Mouse (Mus musculus): ENCODE data around the gene Vps13d. TPM values are rescaled to one million over a fixed set of nuclear protein-coding genes. Genes with fewer than 3 reads are reported as not detected.

The Vps13d gene
- polyA plus RNA-seq, 1 experiment from 2014 or later, result 7.8 TPM

DNA sequence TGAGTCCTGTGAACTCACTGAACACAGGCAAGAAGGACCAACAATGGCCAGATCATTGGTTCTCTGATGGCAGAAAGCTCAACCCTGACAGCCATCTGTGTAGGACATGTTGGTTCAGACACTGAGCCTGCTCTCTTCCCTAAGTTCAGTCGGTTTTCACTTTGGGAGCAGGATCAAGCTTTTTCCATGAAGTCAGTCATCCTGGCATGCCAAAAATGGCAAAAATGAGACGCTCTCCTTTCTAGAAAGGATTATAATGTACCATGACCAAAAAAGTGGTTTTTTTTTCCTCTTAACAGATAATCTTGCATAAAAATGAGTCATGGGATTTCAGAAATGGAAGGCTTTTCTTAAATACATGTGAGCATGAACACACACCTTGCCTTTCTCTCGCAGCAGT is 183.6 kb downstream of the Vps13d start:
- WGBS, result 77% methylated on average over 3 of the region's 3 CpGs
- Histone ChIP-seq H3K4me1 (0 out of 2 replicates have a peak, but pooled peaks cover 9% of the 10 kb centered on the region), H3K27me3 (replicated peaks) (no peaks in the 10 kb centered on the region), H3K27ac (replicated peaks) (no peak overlapping the region), H3K36me3 (peaks cover 16% of the 10 kb centered on the region), H3K4me3 (replicated peaks) (no peak overlapping the region), H3K4me2 (no peak overlapping the region), H3K9ac (replicated peaks) (no peak overlapping the region), H3K9me3 (replicated peaks) (no peaks in the 10 kb centered on the region)
- no peak for ATAC-seq (ENCODE audit: low FRiP score)

- Histone ChIP-seq H3K9ac (replicated peaks) (no peak overlapping the region), H3K4me3 (replicated peaks) (no peak overlapping the region), H3K4me1 (0 out of 2 replicates have a peak, but pooled peaks cover 9% of the 10 kb centered on the region), H3K4me2 (no peak overlapping the region), H3K27me3 (replicated peaks) (no peaks in the 10 kb centered on the region), H3K27ac (replicated peaks) (peak overlapping the region; percentile 28; the same call in 1 of the 2 replicates), H3K36me3 (peaks cover 7% of the 10 kb centered on the region), H3K9me3 (replicated peaks) (no peaks in the 10 kb centered on the region)
- no peak for ATAC-seq (ENCODE audit: low FRiP score)
- WGBS, result 77% methylated on average over 7 of the region's 7 CpGs
Measured at GRCm38 (mm10) chr4:145009934-145010333, 184.9 kb downstream of the Vps13d start.

DNA sequence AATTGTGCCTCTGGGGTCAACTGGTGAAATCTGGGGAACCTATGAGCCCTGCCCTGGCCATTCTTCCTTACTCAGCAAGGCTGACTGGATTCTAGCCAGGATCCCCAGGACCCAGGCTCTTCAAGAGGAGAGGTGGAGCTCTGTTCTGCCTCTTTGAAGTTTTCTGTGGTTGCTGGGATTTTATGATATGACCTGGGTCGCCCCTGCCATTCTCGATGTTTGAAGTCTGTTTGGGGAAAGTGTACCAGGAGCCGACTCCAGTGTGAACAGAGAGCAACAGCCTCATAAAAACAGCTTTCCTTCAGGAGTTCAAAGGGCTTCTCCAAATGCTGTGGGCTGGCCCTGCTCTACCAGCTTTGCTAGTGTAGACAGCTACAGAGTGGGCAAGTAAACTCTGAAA is 185.4 kb downstream of the Vps13d start:
- Histone ChIP-seq H3K4me3 (replicated peaks) (no peak overlapping the region), H3K4me2 (no peak overlapping the region), H3K9me3 (replicated peaks) (no peaks in the 10 kb centered on the region), H3K4me1 (0 out of 2 replicates have a peak, but pooled peaks cover 9% of the 10 kb centered on the region), H3K27ac (replicated peaks) (peak overlapping the region; percentile 28; the same call in 1 of the 2 replicates), H3K27me3 (replicated peaks) (no peaks in the 10 kb centered on the region), H3K9ac (replicated peaks) (no peak overlapping the region), H3K36me3 (peaks cover 7% of the 10 kb centered on the region)
- ATAC-seq (ENCODE audit: low FRiP score), result no peak
- WGBS, result 5% methylated on average over 3 of the region's 3 CpGs

GRCm38 (mm10) chr4:145005943-145006545 is 188.8 kb downstream of the Vps13d start:
- Histone ChIP-seq H3K27me3 (replicated peaks) (no peaks in the 10 kb centered on the region), H3K4me2 (no peak overlapping the region), H3K9ac (replicated peaks) (no peak overlapping the region), H3K9me3 (replicated peaks) (no peaks in the 10 kb centered on the region), H3K4me1 (0 out of 2 replicates have a peak, but pooled peaks cover 9% of the 10 kb centered on the region), H3K27ac (replicated peaks) (no peak overlapping the region), H3K4me3 (replicated peaks) (no peak overlapping the region), H3K36me3 (peaks cover 7% of the 10 kb centered on the region; the same call in 1 of the 2 replicates)
- no peak for ATAC-seq (ENCODE audit: low FRiP score)
- WGBS, result 98% methylated on average over 4 of the region's 4 CpGs

DNA sequence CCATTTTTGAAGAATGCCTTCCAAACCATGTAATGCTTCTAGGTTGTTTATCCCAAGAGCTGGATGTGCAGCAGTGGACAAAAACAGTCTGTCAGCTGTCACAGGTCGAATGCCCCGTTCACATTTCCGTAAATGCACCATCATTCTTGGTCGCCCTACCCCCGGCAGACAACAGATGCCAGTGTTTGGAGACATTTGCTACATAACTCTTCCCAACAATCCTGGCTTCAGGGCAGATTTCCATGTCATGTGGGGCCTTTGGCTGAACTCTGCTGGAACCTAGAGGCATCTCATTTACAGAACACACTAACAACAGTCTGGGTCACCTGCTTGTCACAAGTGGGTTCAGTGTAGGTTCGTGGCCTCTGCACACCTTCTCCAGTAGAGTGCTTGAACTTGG is 190.6 kb downstream of the Vps13d start:
- no peak overlapping the region for H3K4me2 ChIP-seq
- ATAC-seq (ENCODE audit: low FRiP score), result no peak
- no peak overlapping the region for H3K27ac ChIP-seq (replicated peaks)
- H3K4me1 ChIP-seq, result peaks cover 12% of the 10 kb centered on the region
- no peak overlapping the region for H3K4me3 ChIP-seq (replicated peaks)
- peaks cover 7% of the 10 kb centered on the region; the same call in 1 of the 2 replicates for H3K36me3 ChIP-seq
- no peaks in the 10 kb centered on the region for H3K27me3 ChIP-seq (replicated peaks)
- WGBS, result 47% methylated on average over 6 of the region's 6 CpGs
- H3K9me3 ChIP-seq (replicated peaks), result no peaks in the 10 kb centered on the region
- no peak overlapping the region for H3K9ac ChIP-seq (replicated peaks)

DNA sequence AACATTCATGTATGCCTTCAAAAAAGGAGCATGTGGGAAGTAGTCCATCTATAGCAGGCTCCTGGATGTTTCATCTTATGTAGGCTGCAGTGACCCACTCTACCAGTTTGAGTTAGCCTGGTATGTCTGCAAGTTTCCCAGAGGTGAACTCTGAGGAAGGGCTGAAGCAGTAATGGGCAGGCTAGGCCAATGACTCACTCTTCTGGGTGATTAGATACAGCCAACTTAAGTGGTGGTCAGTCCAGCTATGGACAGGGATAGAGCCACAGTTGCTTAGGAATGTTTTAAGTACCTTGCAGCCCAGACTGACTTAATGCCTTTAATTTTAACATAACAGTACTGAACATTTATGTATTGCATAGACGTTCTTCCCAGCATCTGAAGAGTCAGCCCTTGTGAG is 192.1 kb downstream of the Vps13d start:
- peaks cover 7% of the 10 kb centered on the region; the same call in 1 of the 2 replicates for H3K36me3 ChIP-seq
- no peaks in the 10 kb centered on the region for H3K9me3 ChIP-seq (replicated peaks)
- WGBS, result 98% methylated on average over 1 of the region's 1 CpGs
- H3K4me2 ChIP-seq, result no peak overlapping the region
- no peak overlapping the region for H3K9ac ChIP-seq (replicated peaks)
- peaks cover 20% of the 10 kb centered on the region for H3K4me1 ChIP-seq
- H3K4me3 ChIP-seq (replicated peaks), result no peak overlapping the region
- H3K27me3 ChIP-seq (replicated peaks), result no peaks in the 10 kb centered on the region
- no peak for ATAC-seq (ENCODE audit: low FRiP score)
- H3K27ac ChIP-seq (replicated peaks), result no peak overlapping the region

GRCm38 (mm10) chr4:144999903-145000382 is 194.9 kb downstream of the Vps13d start:
- Histone ChIP-seq H3K4me2 (no peak overlapping the region), H3K4me3 (replicated peaks) (no peak overlapping the region), H3K36me3 (peaks cover 5% of the 10 kb centered on the region; the same call in 1 of the 2 replicates), H3K9ac (replicated peaks) (no peak overlapping the region), H3K27me3 (replicated peaks) (no peaks in the 10 kb centered on the region), H3K9me3 (replicated peaks) (no peaks in the 10 kb centered on the region), H3K4me1 (peaks cover 20% of the 10 kb centered on the region), H3K27ac (replicated peaks) (peak overlapping the region; percentile 67)
- peak; percentile 77 for ATAC-seq (ENCODE audit: low FRiP score)
- 7% methylated on average over 20 of the region's 20 CpGs for WGBS

- H3K4me2 ChIP-seq, result no peak overlapping the region
- H3K9ac ChIP-seq (replicated peaks), result no peak overlapping the region
- H3K4me1 ChIP-seq, result peaks cover 20% of the 10 kb centered on the region
- peaks cover 1% of the 10 kb centered on the region; the same call in 1 of the 2 replicates for H3K36me3 ChIP-seq
- H3K27ac ChIP-seq (replicated peaks), result peak overlapping the region; percentile 67
- 20% methylated on average over 6 of the region's 6 CpGs for WGBS
- ATAC-seq (ENCODE audit: low FRiP score), result peak; percentile 63
- no peaks in the 10 kb centered on the region for H3K27me3 ChIP-seq (replicated peaks)
- H3K9me3 ChIP-seq (replicated peaks), result no peaks in the 10 kb centered on the region
- no peak overlapping the region for H3K4me3 ChIP-seq (replicated peaks)
Measured at GRCm38 (mm10) chr4:144999572-144999880, 195.3 kb downstream of the Vps13d start.

DNA sequence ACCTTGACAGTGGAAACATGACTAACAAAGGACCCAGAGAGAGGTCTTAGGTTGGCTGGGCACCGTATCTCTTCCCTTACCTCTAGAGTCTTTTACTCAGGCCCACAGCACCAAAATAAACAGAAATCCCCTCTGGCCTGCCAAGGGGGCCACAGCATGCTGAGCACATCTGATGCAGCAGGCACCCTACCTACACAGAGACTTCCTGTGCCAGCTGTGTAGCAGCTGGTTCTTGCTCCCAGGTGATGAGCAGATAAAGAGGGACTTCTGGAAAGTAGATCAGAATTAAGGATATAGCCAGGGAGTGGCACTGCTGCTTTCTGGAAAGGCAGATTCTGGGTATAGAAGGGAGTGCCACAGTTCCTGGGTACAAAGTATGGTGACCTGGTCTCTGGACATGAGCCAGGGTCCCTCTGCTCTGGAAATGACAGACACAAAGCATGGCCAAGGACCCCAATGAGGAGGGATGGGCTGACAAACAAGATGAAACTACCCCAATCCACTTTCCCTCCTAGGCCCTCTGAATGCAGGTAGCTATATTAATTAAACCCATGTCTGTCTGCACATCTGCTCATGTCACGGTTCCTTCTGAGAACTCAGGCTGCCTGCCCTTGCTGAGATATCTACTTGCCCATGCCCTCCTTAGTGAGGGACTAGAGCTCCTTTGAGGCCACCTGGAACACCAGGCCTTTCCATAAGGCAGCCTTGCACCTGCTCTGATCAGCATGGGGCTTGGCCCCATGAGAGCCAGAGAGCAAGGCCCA is 195.8 kb downstream of the Vps13d start:
- 51% methylated on average over 2 of the region's 2 CpGs for WGBS
- Histone ChIP-seq H3K27ac (replicated peaks) (peak overlapping the region; percentile 67), H3K27me3 (replicated peaks) (no peaks in the 10 kb centered on the region), H3K4me3 (replicated peaks) (no peak overlapping the region), H3K36me3 (no peaks in the 10 kb centered on the region), H3K4me2 (no peak overlapping the region), H3K9ac (replicated peaks) (no peak overlapping the region), H3K4me1 (peaks cover 20% of the 10 kb centered on the region), H3K9me3 (replicated peaks) (no peaks in the 10 kb centered on the region)
- ATAC-seq (ENCODE audit: low FRiP score), result no peak

DNA sequence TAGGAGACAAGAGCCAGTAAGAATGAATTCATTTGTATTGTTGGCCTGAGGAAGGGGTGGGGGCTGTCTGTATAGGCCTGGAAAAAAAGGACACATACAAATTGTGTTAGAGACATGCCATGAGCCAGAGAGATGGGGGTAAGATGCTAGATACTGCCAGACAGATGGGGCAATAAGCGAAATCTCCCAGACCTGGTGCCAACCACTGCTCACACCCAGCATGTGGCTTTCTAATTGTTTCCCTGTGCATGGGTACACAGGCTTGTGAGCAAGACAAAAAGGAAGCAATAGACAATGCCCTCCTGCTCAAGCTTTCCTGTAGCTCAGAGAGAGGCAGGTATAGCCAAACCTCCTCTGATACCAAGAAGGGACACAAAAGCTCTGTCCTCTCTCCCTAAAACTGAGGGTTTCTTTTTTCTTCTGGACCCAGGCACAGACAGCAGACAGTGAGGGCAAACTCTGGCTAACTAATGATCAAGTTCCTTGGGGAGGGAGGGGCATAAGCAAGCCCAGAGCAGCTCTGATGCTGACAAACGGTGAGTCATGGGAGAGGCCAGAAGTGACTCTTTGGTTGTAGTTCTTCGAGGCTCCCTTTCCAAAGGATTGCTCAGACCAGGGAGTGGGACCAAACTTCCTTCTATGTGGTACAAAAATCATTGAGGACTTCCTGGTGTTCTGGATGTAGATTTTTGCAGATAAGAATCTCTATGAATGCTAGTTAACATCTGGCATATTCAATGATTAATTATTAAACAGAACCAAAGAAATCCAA is 196.7 kb downstream of the Vps13d start:
- no peak overlapping the region for H3K9ac ChIP-seq (replicated peaks)
- no peak for ATAC-seq (ENCODE audit: low FRiP score)
- 56% methylated on average over 3 of the region's 3 CpGs for WGBS
- H3K36me3 ChIP-seq, result no peaks in the 10 kb centered on the region
- H3K4me1 ChIP-seq, result peaks cover 20% of the 10 kb centered on the region
- no peaks in the 10 kb centered on the region for H3K27me3 ChIP-seq (replicated peaks)
- no peak overlapping the region for H3K4me3 ChIP-seq (replicated peaks)
- H3K9me3 ChIP-seq (replicated peaks), result no peaks in the 10 kb centered on the region
- no peak overlapping the region for H3K4me2 ChIP-seq
- no peak overlapping the region for H3K27ac ChIP-seq (replicated peaks)

DNA sequence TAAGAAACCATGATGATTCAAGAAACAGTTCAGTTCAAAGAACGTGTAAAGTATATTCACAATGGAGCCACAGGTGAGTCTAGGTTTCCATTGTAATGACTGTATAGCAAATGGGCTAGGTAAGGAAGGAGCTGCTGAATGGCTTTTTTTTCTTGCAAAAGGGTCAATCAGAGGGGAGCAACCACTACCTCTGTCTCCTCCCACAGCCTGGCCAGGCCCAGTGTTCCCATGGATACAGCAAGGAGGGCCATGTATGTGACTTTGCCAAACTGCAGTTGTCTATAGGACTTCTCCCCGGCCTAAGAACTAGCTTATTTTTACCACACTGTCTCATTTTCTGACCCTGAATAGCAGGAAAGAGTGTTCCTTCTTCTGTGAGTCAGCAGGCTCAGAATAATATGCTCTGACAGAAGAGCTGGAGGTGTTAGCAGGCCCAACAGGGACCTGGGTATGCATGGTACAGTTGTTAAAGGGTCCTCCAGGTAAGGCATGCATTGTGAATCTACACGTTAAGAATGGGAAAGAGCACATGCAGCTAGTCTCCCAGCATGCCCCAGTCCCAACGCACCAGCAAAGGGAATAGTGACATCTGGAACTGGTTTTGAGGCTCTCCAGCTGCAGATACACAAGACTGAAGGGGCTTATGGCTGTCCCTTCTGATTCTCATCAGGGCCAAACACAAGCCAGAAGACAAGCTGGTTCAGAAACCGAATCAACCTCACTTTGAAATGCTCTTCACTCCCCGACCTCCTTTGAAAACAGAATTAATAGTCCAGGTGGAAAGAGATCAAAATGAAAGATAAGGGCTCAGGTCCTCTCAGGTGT is 197.6 kb downstream of the Vps13d start:
- ATAC-seq (ENCODE audit: low FRiP score), result no peak

More for the DNA sequence above, 197.6 kb downstream of the Vps13d start:
- no peaks in the 10 kb centered on the region for H3K27me3 ChIP-seq (replicated peaks)
- H3K36me3 ChIP-seq, result no peaks in the 10 kb centered on the region
- H3K4me3 ChIP-seq (replicated peaks), result no peak overlapping the region
- H3K9ac ChIP-seq (replicated peaks), result no peak overlapping the region
- 64% methylated on average over 6 of the region's 6 CpGs for WGBS
- H3K27ac ChIP-seq (replicated peaks), result no peak overlapping the region
- no peaks in the 10 kb centered on the region for H3K9me3 ChIP-seq (replicated peaks)
- no peak overlapping the region for H3K4me2 ChIP-seq
- peaks cover 20% of the 10 kb centered on the region for H3K4me1 ChIP-seq

Data from neural tube, embryonic 15.5 days (tissue).